Mouse (Mus musculus): ENCODE results near the gene Cyb5r4. TPM values are rescaled to one million over a fixed set of nuclear protein-coding genes. Genes with fewer than 3 reads are reported as not detected.
A peak's percentile ranks its signal among the peaks of the same experiment; 100 is the strongest.
"Not testable (repeated sequence)": the region's sequence is repeated elsewhere in the genome, so short reads cannot be mapped to it uniquely, and the experiment has no call there.

Gene Cyb5r4
- total RNA-seq (2014; fragmentation: Nextera tagmentation) (47.0 and 51.4 TPM in 2 replicates), total RNA-seq (2017) (95.9 and 116 TPM in 2 replicates), polyA plus RNA-seq (2012) (11.9 and 13.8 TPM in 2 replicates)

- ATAC-seq (ENCODE audit: extremely low read depth, insufficient number of reproducible peaks, low FRiP score, poor library complexity, severe bottlenecking): peak; percentile 98
- H3K4me3 ChIP-seq (ENCODE audit: low read depth, low read length): peak within 1 kb of the TSS; percentile 85
- no peaks in the 10 kb centered on the region for H3K9me3 ChIP-seq (replicated peaks)
- H3K4me1 ChIP-seq (ENCODE audit: insufficient read depth, low read depth, low read length): peaks cover 15% of the 10 kb centered on the region
- TF ChIP-seq GATA2 (IDR thresholded peaks at IDR 0.05; ENCODE audit: borderline replicate concordance, low read depth, low read length): no peak
- peaks cover 5% of the 10 kb centered on the region for H3K27me3 ChIP-seq (ENCODE audit: insufficient read depth, low read length)
- peaks cover 3% of the 10 kb centered on the region for H3K36me3 ChIP-seq (replicated peaks)
- DNase-seq (ENCODE audit: low spot score): peak; percentile 79
Measured at GRCm38 (mm10) chr9:87021778-87022523, at the start of gene Cyb5r4. Cyb5r4 (plus strand) TSS chr9:87022014.

DNA sequence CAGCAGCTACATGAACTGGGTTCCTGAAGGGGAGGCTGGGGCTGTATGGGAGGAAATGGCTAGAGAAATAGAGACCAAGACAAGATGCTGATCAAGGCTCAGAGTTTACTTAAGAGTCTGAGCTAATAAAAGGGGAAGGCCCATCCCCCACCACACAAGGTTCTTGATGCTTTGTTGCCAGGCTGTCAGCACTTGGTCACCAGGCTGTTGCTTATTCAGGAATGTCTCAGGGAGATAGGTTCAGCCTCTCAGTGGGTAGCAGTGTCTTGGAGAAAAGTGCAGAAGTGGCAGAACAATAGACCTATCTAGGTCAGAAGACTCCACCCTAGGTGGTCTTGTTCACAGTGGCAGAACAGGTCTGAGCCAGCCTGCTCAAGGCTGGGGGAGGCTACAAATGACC, 49.3 kb upstream of the Cyb5r4 start:
- H3K9me3 ChIP-seq (replicated peaks): not testable (repeated sequence)

GRCm38 (mm10) chr9:86973562-86973961, 48.3 kb upstream of the Cyb5r4 start:
- no peak for TF ChIP-seq TAL1 (conservative IDR thresholded peaks at IDR 0.05; ENCODE audit: low read depth, low read length)
- TF ChIP-seq GATA2 (IDR thresholded peaks at IDR 0.05; ENCODE audit: borderline replicate concordance, low read depth, low read length): no peak
- TF ChIP-seq CTCF (IDR thresholded peaks at IDR 0.05; ENCODE audit: low read depth, low read length): no peak
- TF ChIP-seq GATA1 (IDR thresholded peaks at IDR 0.05; ENCODE audit: borderline replicate concordance, low read length): no peak
- no peak for TF ChIP-seq POLR2AphosphoS5 (IDR thresholded peaks at IDR 0.05; ENCODE audit: insufficient replicate concordance, low read depth, low read length)
- no peaks in the 10 kb centered on the region for H3K9me3 ChIP-seq (replicated peaks)
- H3K36me3 ChIP-seq (replicated peaks): no peaks in the 10 kb centered on the region
- DNase-seq (ENCODE audit: low spot score) (no peak), ATAC-seq (ENCODE audit: extremely low read depth, insufficient number of reproducible peaks, low FRiP score, poor library complexity, severe bottlenecking) (no peak)
- no peak overlapping the region for H3K4me3 ChIP-seq (ENCODE audit: low read depth, low read length)
- H3K4me1 ChIP-seq (ENCODE audit: insufficient read depth, low read depth, low read length): no peaks in the 10 kb centered on the region
- no peaks in the 10 kb centered on the region for H3K27me3 ChIP-seq (ENCODE audit: insufficient read depth, low read length)

More for the DNA sequence above, 49.3 kb upstream of the Cyb5r4 start:
- H3K27me3 ChIP-seq (ENCODE audit: insufficient read depth, low read length); H3K4me3 ChIP-seq (ENCODE audit: low read depth, low read length); H3K4me1 ChIP-seq (ENCODE audit: insufficient read depth, low read depth, low read length); DNase-seq (ENCODE audit: low spot score); H3K36me3 ChIP-seq (replicated peaks); ATAC-seq (ENCODE audit: extremely low read depth, insufficient number of reproducible peaks, low FRiP score, poor library complexity, severe bottlenecking): not testable (repeated sequence)

GRCm38 (mm10) chr9:86976896-86977295, 44.9 kb upstream of the Cyb5r4 start:
- Histone ChIP-seq H3K4me3 (ENCODE audit: low read depth, low read length) (no peak overlapping the region), H3K36me3 (replicated peaks) (no peaks in the 10 kb centered on the region), H3K9me3 (replicated peaks) (no peaks in the 10 kb centered on the region), H3K4me1 (ENCODE audit: insufficient read depth, low read depth, low read length) (peaks cover 9% of the 10 kb centered on the region), H3K27me3 (ENCODE audit: insufficient read depth, low read length) (no peaks in the 10 kb centered on the region)
- DNase-seq (ENCODE audit: low spot score) (no peak), ATAC-seq (ENCODE audit: extremely low read depth, insufficient number of reproducible peaks, low FRiP score, poor library complexity, severe bottlenecking) (no peak)
- TF ChIP-seq POLR2AphosphoS5 (IDR thresholded peaks at IDR 0.05; ENCODE audit: insufficient replicate concordance, low read depth, low read length) (no peak), GATA2 (IDR thresholded peaks at IDR 0.05; ENCODE audit: borderline replicate concordance, low read depth, low read length) (no peak)

DNA sequence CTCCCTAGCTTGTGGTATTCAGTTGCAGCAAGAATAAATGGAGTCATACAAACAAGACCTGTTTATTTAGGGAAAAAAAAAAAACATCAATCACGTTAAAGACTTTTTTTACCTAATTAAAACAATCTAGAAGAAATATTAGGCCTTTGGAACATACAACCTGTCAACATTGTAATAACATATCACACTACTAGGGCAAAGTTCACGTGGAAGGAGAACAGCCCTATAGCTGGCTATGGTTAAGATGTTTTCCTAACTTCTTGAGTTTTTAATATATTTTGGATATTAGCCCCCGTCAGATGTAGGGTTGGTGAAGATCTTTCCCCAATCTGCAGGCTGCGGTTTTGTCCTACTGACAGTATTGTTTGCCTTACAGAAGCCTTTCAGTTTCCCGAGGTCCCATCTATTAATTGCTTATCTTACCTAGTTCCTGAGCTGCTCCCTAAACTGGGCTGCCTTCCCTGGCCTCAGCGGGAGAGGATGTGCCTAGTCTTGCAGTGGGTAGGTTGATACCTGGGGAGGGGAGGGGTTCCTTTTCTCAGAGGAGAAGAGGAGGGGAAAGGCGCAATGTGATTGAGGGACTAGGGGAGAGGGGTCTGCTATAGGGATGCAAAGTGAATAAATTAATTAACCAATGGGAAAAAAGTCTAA, 43.4 kb upstream of the Cyb5r4 start:
- DNase-seq (ENCODE audit: low spot score) (no peak), ATAC-seq (ENCODE audit: extremely low read depth, insufficient number of reproducible peaks, low FRiP score, poor library complexity, severe bottlenecking) (no peak)
- no peaks in the 10 kb centered on the region for H3K36me3 ChIP-seq (replicated peaks)
- H3K4me3 ChIP-seq (ENCODE audit: low read depth, low read length): no peak overlapping the region
- H3K27me3 ChIP-seq (ENCODE audit: insufficient read depth, low read length): no peaks in the 10 kb centered on the region
- peaks cover 9% of the 10 kb centered on the region for H3K4me1 ChIP-seq (ENCODE audit: insufficient read depth, low read depth, low read length)
- H3K9me3 ChIP-seq (replicated peaks): no peaks in the 10 kb centered on the region
- TF ChIP-seq GATA2 (IDR thresholded peaks at IDR 0.05; ENCODE audit: borderline replicate concordance, low read depth, low read length): no peak
- TF ChIP-seq CTCF (IDR thresholded peaks at IDR 0.05; ENCODE audit: low read depth, low read length): no peak
- no peak for TF ChIP-seq POLR2AphosphoS5 (IDR thresholded peaks at IDR 0.05; ENCODE audit: insufficient replicate concordance, low read depth, low read length)
- no peak for TF ChIP-seq GATA1 (IDR thresholded peaks at IDR 0.05; ENCODE audit: borderline replicate concordance, low read length)
- TF ChIP-seq TAL1 (conservative IDR thresholded peaks at IDR 0.05; ENCODE audit: low read depth, low read length): no peak

DNA sequence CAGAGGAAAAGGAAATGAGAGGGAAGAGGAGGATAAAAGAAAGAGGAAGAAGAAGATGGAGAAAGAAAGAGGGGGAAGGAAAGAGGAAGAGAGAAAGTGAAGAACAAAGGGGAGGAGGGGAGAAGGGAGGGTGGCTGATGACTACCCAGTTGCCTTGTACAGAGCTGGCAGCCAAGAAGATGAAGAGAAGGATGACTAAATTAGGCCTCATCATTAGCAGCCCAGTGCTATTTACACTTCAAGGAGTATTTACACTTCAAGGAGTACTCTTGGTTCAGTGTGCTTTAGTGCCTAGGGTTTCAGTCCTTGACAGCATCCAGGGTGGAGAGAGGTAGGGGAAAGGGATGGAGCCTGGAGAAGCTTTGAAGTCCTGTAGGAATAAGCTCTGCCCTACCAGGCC, 41.8 kb upstream of the Cyb5r4 start:
- DNase-seq (ENCODE audit: low spot score): no peak
- no peak for ATAC-seq (ENCODE audit: extremely low read depth, insufficient number of reproducible peaks, low FRiP score, poor library complexity, severe bottlenecking)
- Histone ChIP-seq H3K36me3 (replicated peaks) (no peaks in the 10 kb centered on the region), H3K4me1 (ENCODE audit: insufficient read depth, low read depth, low read length) (peaks cover 12% of the 10 kb centered on the region), H3K4me3 (ENCODE audit: low read depth, low read length) (no peak overlapping the region), H3K9me3 (replicated peaks) (no peaks in the 10 kb centered on the region), H3K27me3 (ENCODE audit: insufficient read depth, low read length) (no peaks in the 10 kb centered on the region)
- TF ChIP-seq CTCF (IDR thresholded peaks at IDR 0.05; ENCODE audit: low read depth, low read length) (no peak), POLR2AphosphoS5 (IDR thresholded peaks at IDR 0.05; ENCODE audit: insufficient replicate concordance, low read depth, low read length) (no peak), TAL1 (conservative IDR thresholded peaks at IDR 0.05; ENCODE audit: low read depth, low read length) (no peak), GATA1 (IDR thresholded peaks at IDR 0.05; ENCODE audit: borderline replicate concordance, low read length) (no peak), GATA2 (IDR thresholded peaks at IDR 0.05; ENCODE audit: borderline replicate concordance, low read depth, low read length) (no peak)

Measured in G1E (cell line).